Mouse (Mus musculus) lung, postnatal 4 days (tissue): ENCODE results near the gene Scgn.

Source experiments
- DNase-seq, 2 experiments: peaks; one replicate each; pipeline ENCODE4 v3.0.0; 2021

Scgn gene

DNA sequence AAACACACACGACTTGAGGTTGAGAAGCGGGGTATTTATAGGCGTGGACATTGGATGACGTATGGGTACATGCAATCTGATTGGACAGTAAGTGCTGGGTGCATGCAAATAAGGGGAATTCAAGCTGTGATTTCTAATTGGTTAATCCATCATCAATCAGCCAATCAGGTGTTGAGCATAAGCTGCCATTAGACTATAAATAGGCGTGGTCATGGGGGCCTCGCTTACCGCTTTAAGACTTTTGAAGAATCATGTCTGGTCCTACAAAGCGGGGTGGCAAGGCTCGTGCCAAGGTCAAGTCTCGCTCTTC, 56.8 kb downstream of the Scgn start, which contains the start of gene Hist1h2aa:
Gene Hist1h2aa (plus strand): TSS at position 252 of the 310 bp plus-strand sequence.
- DNase-seq, result no peak

DNA sequence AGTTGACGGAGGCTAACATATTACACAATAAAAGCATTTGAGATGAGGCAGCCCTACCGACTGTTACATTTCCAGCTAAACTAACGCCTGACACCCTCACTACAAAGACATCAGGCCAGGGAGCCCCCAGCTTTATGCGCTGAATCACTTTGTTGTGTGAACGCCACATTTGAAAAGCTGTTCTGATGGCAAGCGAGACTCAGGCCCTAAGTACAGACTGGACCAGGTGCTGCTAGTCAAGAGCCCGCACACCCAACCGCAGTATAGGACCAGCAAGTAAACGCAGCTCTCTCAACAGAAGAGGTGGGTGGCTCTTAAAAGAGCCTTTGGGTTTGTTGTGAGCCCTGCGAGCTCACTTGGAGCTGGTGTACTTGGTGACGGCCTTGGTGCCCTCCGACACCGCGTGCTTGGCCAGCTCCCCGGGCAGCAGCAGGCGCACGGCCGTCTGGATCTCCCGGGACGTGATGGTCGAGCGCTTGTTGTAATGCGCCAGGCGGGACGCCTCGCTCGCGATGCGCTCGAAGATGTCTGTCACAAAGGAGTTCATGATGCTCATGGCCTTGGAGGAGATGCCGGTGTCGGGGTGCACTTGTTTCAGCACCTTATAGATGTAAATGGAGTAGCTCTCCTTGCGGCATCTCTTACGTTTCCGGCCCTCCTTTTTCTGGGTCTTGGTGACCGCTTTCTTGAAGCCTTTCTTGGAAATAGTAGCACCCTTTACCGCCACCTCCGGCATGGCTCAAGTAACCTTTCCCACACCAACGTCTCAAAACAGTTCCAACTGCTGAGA, 57.4 kb downstream of the Scgn start, which contains the start of gene Hist1h2ba:
Gene Hist1h2ba (minus strand): TSS at position 736 of the 790 bp plus-strand sequence.
- DNase-seq, result no peak

- no peak for DNase-seq
Measured at GRCm38 (mm10) chr13:23930904-23931303, 60.1 kb downstream of the Scgn start.

DNA sequence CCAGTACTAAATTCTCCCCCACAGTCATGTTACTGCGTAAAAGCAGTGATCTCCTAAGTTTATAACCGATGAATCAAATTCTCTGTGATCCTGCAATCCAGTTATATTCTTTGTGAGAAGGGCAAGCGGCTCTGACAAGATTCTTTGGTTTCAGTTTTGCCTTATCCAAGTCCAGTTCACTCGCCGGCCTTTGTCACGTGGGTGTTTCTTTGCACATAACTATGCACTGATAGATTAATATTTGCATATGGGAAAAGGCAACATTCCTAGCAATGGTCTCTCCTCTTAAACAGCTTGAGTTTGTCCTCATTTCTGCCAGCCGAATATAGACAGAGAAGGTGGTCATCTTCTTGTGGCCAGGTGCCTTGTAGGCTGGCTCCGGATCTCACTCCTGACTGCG, 60.6 kb downstream of the Scgn start:
- DNase-seq, result no peak

DNA sequence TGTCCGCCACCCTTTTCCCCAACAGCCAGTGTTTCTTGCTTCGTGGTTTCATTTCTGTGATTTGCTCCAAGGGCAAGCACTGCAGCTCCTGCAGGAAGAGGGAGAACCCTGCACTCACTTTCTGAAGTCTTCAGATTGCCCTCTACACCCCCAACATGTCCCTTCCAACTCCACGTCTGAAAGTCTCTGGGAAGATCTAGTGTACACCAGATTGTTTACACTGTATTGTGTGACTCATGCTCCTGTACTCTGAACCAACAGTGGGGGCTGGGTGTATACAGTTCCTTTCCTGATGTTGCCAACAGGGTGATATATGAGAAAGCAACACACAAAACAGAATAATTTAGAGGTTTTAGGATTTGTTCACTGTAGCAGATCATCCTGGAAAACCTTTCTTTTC, 62.4 kb downstream of the Scgn start:
- peak in 1 of 2 experiments; percentile 14 for DNase-seq

GRCm38 (mm10) chr13:23925792-23926191, 65.2 kb downstream of the Scgn start:
- no peak for DNase-seq

GRCm38 (mm10) chr13:23917674-23918073, 73.3 kb downstream of the Scgn start:
- no peak for DNase-seq

GRCm38 (mm10) chr13:23916132-23916531, 74.9 kb downstream of the Scgn start:
- DNase-seq, result no peak

DNA sequence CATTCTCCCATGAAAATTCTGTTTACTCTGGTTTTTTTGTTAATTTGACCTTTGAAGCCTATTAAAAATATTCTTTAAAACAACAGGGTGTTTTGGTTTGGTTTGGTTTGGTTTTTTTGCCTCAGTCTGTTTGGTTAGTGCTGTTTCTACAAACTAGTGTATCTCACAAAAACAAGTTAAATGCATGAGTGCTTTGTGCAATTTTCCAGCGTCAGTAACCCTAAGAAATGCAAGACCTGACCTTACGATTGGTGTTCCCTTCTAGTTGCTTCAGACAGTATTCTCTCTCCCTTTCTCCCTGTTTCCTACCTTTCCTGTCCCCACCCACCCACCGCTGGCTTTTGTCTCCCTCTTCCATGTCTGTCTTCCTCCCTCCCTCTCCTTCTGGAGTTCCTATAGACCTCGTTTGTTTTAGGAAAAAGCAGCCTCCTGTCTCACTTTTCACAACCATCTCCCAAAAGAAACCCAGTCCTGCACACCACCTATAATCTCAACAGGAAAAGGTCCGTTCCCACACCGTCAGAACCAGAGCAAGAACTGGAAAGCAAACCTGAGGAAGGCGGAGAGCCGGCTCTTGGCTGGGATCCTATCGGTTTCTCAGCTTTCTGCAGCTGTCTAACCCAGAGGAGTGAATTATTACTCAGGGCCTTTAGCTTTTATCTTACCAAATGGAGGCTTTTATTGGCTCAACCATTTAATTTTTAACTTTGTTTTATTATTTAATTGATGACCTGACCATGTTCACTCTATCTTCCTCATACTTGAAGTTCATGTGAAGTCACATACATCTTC, 76.4 kb downstream of the Scgn start, which contains the start of gene Slc17a4:
Gene Slc17a4 (minus strand): TSS at position 634 of the 792 bp plus-strand sequence.
- no peak for DNase-seq

DNA sequence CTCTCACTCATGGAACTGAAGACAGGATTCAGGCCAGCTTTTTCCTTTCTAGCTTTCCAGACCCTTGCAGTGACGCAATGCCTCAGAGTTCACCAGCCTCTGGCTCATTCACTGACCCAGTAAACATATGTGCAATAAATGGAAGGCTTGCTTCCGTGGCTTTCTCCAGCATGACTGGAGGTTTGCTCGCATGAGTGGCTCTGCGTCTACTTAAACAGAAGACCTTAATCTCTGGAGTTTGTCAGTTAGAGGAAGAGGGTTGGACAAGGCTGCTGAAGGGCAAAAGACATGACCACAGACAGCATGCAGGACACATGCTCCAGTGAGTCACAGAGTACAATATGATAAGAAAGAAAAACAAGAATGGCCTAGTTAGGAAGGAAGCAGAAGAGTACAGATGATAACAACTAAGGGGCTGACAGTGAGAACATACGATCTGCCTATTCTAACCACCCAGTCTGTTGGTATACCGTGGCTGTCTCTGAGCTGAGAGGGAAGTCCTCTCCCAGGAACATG, 77.2 kb downstream of the Scgn start:
- no peak for DNase-seq

DNA sequence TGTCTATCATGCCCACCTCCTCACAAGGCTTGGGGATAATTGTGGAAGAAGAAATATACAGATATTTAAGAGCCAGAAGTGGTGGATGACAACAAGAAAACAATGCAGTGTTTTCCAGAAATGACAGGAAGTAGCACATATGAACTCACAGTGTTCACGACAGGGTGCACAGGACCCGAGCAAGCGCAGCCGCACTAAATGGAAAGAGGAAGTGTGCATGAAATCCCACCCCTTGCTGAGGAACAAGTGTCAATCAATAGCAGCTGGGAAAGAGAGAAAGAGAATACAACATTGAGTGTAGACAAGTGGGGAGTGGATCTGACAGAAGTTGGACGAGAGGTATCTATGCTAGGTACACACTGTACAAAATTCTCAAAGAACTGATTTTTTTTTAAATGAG, 79.7 kb downstream of the Scgn start:
- no peak for DNase-seq

- DNase-seq, result no peak
Measured at GRCm38 (mm10) chr13:23910121-23910520, 80.9 kb downstream of the Scgn start.

- no peak for DNase-seq
Measured at GRCm38 (mm10) chr13:23906906-23907305, 84.1 kb downstream of the Scgn start.
